Mouse (Mus musculus) cortical plate, adult 2 months (tissue): ENCODE results near the gene Oxct2a. TPM values are rescaled to one million over a fixed set of nuclear protein-coding genes. Genes with fewer than 3 reads are reported as not detected.
"Not testable (repeated sequence)": the region's sequence is repeated elsewhere in the genome, so short reads cannot be mapped to it uniquely, and the experiment has no call there.

Source experiments
- H3K27ac ChIP-seq: fragments of 200-500 bp; 2 replicates; pipeline ENCODE4 v1.5.1; 2012; ENCODE audit warnings: low read length, control low read depth, inconsistent platforms; ENCODE audit not compliant: insufficient read depth
- H3K4me1 ChIP-seq: fragments of 200-500 bp; 2 replicates; pipeline ENCODE4 v1.6.1; 2011; ENCODE audit warnings: low read length; ENCODE audit not compliant: control insufficient read depth, insufficient read depth
- H3K4me3 ChIP-seq: fragments of 200-500 bp; 2 replicates; pipeline ENCODE4 v1.5.1; 2011; ENCODE audit warnings: mild to moderate bottlenecking, low read length, control low read depth; ENCODE audit not compliant: insufficient read depth
- CTCF ChIP-seq: fragments of 200-500 bp; IDR thresholded peaks from 2 replicates; pipeline ENCODE4 v1.5.1; 2011; ENCODE audit warnings: mild to moderate bottlenecking, control low read depth, low read length; ENCODE audit not compliant: insufficient read depth; ENCODE audit errors: extremely low read depth
- POLR2A ChIP-seq: fragments of 200-500 bp; IDR thresholded peaks from 2 replicates; pipeline ENCODE4 v1.6.1; 2011; ENCODE audit warnings: mild to moderate bottlenecking, low read length, control low read depth; ENCODE audit not compliant: insufficient read depth; ENCODE audit errors: extremely low read depth
- polyA plus RNA-seq: library from polyadenylated mRNA; depleted of rRNA; stranded (reverse); fragments of >200 nt; gene quantifications from 2 replicates; pipeline ENCODE4 v1.2.3, GENCODE M21; 2012

Gene Oxct2a
- polyA plus RNA-seq, 1 experiment = 0.10 TPM

- H3K4me3 ChIP-seq = no peak overlapping the region
- no peak for TF ChIP-seq POLR2A
- TF ChIP-seq CTCF = no peak
- no peaks in the 10 kb centered on the region for H3K4me1 ChIP-seq
- H3K27ac ChIP-seq = no peak overlapping the region
Measured at GRCm38 (mm10) chr4:123335796-123336585, 12.6 kb upstream of the Oxct2a start.

- not testable (repeated sequence) for H3K4me1 ChIP-seq, H3K4me3 ChIP-seq, H3K27ac ChIP-seq
Measured at GRCm38 (mm10) chr4:123335244-123335643, 11.8 kb upstream of the Oxct2a start.

DNA sequence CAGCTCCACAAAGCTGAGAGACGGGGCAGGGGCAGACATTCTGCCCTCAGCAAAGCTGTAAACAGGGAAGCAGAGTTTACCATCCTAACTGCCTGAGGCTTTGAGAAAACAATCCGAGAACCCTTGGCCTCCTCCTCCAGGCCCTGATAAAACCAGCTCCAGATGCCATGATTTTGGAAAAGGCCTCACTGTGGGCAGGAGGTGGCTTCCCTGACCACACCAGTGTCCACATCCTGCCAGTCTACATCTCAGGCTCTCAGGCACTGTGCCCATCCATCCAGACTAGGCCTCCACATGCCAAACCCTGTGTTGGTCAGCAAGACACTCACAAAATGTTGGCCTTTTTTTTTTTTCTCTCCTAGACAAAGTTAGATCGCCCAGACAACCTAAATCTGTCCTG, 10.7 kb upstream of the Oxct2a start:
- H3K4me1 ChIP-seq = no peaks in the 10 kb centered on the region
- no peak for TF ChIP-seq CTCF
- TF ChIP-seq POLR2A = no peak
- H3K27ac ChIP-seq = no peak overlapping the region
- H3K4me3 ChIP-seq = no peak overlapping the region

GRCm38 (mm10) chr4:123333151-123333550, 9.7 kb upstream of the Oxct2a start:
- no peak overlapping the region for H3K27ac ChIP-seq
- no peak overlapping the region for H3K4me3 ChIP-seq
- H3K4me1 ChIP-seq = no peaks in the 10 kb centered on the region
- TF ChIP-seq CTCF (no peak), POLR2A (no peak)

- not testable (repeated sequence) for H3K27ac ChIP-seq
Measured at GRCm38 (mm10) chr4:123331961-123332360, 8.5 kb upstream of the Oxct2a start.

DNA sequence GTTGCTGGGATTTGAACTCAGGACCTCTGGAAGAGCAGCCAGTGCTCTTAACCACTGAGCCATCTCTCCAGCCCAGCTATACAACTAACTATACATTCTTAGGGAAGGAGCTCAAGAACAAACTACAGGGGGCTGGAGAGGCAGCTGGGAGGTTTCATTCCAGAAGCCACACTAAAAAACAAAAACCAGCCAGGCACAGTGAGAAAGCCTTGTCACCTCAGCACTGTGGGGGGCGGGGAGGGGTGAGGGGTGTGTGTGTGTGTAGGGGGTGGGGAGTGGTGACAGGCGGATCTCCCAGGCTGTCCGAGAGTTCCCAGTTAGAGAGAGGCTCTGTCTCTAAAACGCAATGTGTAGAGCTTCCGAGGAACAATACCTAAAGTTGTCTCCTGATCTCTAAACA, 7.9 kb upstream of the Oxct2a start:
- no peaks in the 10 kb centered on the region for H3K4me1 ChIP-seq
- no peak overlapping the region for H3K27ac ChIP-seq

More at GRCm38 (mm10) chr4:123331961-123332360, 8.5 kb upstream of the Oxct2a start:
- H3K4me3 ChIP-seq, H3K4me1 ChIP-seq: not testable (repeated sequence)

DNA sequence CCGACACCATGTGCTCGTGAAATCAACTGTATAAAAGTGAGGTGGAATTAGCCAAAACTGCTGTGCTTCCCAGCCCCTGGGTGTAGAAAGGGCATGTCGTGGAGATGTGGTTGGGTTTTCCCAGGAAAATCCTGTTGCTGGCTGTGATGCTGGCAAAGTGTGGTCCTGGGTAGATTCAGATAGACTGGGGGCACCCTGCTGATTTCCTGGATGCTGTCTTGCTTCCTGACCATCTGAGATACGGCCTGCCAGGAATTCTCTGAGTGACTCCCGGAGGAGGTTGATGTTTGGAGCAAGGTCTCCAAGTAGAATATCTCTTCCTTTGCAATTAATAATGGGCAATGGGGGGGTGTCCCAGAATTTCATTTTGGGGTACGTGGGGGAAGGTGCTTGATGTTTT, 5.5 kb upstream of the Oxct2a start:
- no peak overlapping the region for H3K27ac ChIP-seq
- H3K4me1 ChIP-seq = no peaks in the 10 kb centered on the region
- no peak overlapping the region for H3K4me3 ChIP-seq
- TF ChIP-seq CTCF (no peak), POLR2A (no peak)

More for the DNA sequence above, 7.9 kb upstream of the Oxct2a start:
- H3K4me3 ChIP-seq = no peak overlapping the region
- no peak for TF ChIP-seq CTCF
- no peak for TF ChIP-seq POLR2A

DNA sequence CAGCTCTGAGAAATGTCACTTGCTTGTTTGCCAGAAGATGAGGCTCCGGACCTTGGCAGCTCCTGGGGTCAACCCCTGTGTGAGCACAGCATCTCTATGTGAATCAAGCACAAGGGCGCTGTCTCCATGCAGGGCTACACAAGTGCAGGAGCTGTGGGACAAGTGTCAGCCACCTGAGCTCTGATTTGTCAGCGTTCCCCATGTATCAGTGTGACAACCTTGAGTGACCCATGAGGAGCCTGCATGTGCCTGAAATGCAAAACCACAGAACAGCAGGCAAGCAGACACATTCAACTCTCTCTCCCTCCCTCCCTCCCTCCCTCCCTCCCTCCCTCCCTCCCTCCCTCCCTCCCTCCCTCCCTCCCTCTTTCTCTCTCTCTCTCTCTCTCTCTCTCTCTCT, 4.2 kb upstream of the Oxct2a start:
- no peak overlapping the region for H3K4me3 ChIP-seq
- no peak for TF ChIP-seq CTCF
- no peak for TF ChIP-seq POLR2A
- no peak overlapping the region for H3K27ac ChIP-seq
- peaks cover 1% of the 10 kb centered on the region; the same call in 1 of the 2 replicates for H3K4me1 ChIP-seq

GRCm38 (mm10) chr4:123326087-123326486, 2.7 kb upstream of the Oxct2a start:
- no peak overlapping the region for H3K27ac ChIP-seq
- H3K4me1 ChIP-seq = peaks cover 1% of the 10 kb centered on the region; the same call in 1 of the 2 replicates
- TF ChIP-seq POLR2A (no peak), CTCF (no peak)
- no peak overlapping the region for H3K4me3 ChIP-seq

DNA sequence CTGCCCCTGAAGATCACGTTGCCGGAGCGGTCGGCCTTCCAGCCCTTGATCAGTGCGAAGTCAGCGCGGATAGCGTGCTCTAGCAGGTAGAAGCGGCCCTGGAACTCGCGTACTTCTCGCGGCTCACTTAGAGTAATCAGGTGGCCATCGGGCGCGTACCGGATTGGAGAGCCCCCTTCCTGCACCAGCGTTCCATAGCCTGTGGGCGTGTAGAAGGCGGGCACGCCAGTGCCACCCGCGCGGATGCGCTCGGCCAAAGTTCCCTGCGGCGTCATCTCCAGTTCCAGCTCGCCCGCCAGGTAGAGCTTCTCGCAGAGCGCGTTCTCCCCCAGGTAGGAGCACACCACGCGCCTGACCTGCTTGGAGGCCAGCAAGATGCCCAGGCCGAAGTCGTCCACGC, 524 bp downstream of the Oxct2a start:
- H3K4me1 ChIP-seq, H3K27ac ChIP-seq: not testable (repeated sequence)
- 0 out of 2 replicates have a peak overlapping the region, but pooled peaks have one; percentile 18 for H3K4me3 ChIP-seq

DNA sequence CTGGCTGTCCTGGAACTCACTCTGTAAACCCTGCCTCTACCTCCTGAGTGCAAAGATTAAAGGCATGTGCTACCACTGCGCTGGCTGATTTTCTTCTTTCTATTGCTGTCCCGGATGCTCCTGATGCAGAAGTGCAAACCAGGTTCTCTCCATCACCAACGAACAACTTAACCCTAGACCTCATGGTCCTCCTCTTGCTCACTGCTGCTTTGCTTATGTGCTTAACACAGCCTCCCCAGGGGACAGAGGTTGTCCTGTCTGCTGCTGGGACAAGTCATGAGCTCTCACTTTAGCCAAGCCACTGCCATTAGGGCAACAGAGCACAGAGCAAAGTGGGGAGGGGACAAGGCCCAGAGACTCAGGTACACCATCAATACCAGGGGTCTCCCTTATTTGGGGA, 8.9 kb downstream of the Oxct2a start:
- TF ChIP-seq POLR2A (no peak), CTCF (no peak)
- H3K4me3 ChIP-seq = no peak overlapping the region
- no peaks in the 10 kb centered on the region for H3K4me1 ChIP-seq
- H3K27ac ChIP-seq = no peak overlapping the region
